Mouse (Mus musculus) G1E (cell line): ENCODE results near the gene Tmem131l.

Experiments
- CTCF ChIP-seq: IDR thresholded peaks from 2 replicates; pipeline ENCODE4 v1.5.1; 2012; ENCODE audit warnings: low read depth, low read length, inconsistent platforms, mixed read lengths
- GATA1 ChIP-seq: IDR thresholded peaks from 2 replicates; pipeline ENCODE4 v1.6.1; 2012; ENCODE audit warnings: borderline replicate concordance, low read length, inconsistent platforms, mixed read lengths
- GATA2 ChIP-seq: IDR thresholded peaks from 2 replicates; pipeline ENCODE4 v1.6.1; 2012; ENCODE audit warnings: low read depth, low read length, inconsistent platforms, borderline replicate concordance
- POLR2AphosphoS5 ChIP-seq: IDR thresholded peaks from 2 replicates; pipeline ENCODE4 v1.6.1; 2012; ENCODE audit warnings: low read depth, low read length, inconsistent platforms; ENCODE audit not compliant: insufficient replicate concordance
- TAL1 ChIP-seq: conservative IDR thresholded peaks from 2 replicates; pipeline ENCODE4 v1.6.1; 2012; ENCODE audit warnings: low read depth, low read length, inconsistent platforms, mixed read lengths

- TF ChIP-seq CTCF (no peak), TAL1 (no peak), POLR2AphosphoS5 (no peak), GATA1 (no peak), GATA2 (no peak)
Measured at GRCm38 (mm10) chr3:84010995-84011663, 28.8 kb downstream of the Tmem131l start.
